Mouse (Mus musculus): ENCODE measurements at regions not wholly inside any gene's neighbourhood (a gene's known extent, or its start where the extent isn't known, plus 50 kb on each side); places are given as distances from the start of the nearest gene placed in this dataset.
A peak's percentile ranks its signal among the peaks of the same experiment; 100 is the strongest.
"Not testable (repeated sequence)": the region's sequence is repeated elsewhere in the genome, so short reads cannot be mapped to it uniquely, and the experiment has no call there.

DNA sequence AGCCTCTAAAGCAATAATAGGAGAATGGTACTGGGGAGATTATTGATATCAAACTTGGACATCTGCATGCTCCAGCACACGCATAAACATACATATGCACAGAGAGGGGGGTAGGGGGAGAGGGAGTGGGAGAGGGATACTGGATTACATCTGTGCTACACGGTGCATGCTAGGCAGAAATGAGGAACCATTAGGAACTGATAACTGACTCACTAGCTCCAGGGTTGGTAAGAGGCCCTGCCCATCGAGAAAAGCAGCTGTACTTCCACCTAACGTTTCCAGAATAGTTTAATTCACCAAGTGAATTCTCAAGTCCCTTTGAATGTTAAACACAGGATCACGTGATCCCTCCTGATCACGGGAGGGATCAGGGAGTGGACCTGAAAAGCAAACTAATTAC, 825.1 kb downstream of the Diaph3 start:
- DNase-seq = no peak

DNA sequence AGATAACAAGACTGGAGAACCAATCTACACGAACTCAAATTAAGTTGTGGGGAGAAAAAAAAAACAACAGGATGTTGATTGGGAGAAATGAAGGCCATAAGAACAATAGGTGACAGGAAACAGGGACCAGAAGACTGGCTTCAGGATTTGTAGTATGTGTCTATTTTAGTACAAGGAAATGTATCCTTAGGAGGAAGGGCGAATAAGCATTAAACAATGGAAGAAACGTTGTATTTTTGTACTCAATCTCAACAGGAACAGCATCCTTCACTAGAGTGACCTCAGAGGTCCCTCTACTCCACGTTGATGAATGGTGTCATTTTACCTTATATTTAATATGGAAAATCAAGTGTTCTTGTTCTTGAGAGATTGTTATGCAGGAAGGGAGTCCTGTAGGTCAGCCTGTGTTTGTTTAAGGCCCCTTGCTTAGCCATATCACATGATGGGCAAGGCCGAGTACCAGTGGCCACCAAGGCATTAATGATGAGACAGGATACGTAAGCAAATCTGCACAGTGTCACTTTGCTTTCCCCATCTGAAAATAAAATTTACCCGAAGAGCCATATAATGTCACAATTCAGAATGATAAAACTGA, 832.0 kb downstream of the Diaph3 start:
- DNase-seq = no peak

DNA sequence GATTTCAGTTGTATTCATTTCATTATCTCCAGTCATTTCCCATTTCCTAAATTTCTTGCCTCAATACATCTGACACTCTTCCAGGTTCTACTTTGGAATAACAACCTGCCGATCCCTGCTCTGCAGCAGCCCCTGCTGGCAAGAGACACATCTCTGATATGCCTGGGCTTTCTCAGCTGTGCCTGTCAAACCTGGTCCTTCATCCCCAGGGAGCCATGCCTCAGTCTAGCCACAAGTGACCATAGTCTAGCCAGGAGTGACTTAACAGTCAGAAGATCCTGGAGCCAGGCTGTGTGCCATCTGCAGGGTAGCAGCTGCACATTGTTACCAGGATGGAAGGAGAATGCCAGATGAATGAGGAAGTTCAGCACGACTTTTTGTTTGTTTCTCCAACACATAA, 833.2 kb downstream of the Diaph3 start:
- DNase-seq = peak; percentile 68

DNA sequence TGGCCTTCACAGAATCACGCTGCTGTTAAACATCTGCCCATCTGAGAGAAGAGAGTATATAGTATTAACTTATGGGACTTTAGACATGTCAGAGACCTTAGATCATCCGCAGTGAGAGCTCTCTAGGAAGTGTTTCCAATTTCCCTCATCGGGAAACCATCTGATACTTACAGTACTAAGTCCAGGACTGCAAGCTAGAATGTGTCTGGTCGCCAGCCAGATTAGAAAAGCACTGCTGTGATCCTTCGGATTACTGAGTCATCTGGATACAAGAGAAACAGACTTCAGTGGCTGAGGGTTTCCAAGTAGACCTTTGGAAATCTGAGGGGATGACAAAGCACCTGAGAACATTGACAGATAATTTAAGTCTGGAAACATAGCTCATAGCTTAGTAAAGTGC, 839.4 kb downstream of the Diaph3 start:
- no peak for DNase-seq

DNA sequence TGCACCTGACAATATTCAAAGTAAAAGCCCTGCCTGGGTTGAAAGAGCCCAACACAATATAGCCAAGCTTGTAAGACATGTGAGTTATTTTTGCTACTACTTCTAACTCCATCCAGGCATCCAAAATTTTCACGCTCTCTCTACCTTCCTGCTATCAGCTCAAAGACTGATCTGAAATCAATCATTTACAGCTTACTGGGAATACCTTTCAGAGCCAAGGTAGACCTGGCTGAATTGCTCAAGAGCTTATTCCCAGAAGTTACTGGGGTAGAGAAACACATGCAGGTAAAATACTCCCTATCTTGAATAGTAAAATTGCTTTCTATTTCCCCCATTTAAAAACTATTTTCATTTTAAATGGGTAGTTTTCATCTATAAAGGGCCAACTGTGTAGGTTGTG, 840.2 kb downstream of the Diaph3 start:
- DNase-seq = no peak

DNA sequence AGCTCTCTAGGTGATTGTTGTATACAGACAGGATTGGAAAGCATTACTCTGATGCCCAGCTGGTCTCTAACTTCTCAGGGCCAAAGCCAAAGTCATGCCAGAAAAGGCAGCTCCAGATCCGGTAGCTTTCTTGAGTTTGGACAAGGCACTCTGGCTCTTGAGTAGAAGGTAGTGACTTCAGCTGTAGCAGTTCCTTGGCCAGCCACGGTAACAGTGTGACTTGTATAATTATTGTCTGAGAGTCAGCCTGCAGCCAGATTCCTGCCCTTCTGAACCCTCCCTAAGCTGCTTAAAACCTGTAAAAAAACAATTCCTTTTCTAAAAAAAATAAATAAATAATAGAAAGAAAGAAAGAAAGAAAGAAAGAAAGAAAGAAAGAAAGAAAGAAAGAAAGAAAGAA, 843.0 kb downstream of the Diaph3 start:
- DNase-seq = no peak

DNA sequence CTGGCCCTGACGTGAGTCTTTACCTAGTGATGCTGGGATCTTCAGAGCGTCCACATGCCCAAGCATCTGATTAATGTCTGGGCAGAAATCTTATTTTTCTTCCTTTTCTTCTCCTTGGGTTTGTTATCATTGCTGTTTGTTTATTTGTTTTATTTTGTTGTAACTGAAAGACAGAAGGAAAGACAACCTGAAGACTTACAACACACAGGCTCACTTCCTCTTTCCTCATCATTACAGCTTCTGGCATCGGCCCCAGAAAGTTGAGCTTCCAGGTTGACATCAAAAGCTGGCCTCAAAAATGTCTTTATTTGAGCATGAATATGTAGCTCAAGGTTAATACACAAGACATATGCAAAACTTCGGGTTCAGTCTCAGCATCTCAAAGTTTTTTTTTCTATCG, 846.4 kb downstream of the Diaph3 start:
- DNase-seq = not testable (repeated sequence)

DNA sequence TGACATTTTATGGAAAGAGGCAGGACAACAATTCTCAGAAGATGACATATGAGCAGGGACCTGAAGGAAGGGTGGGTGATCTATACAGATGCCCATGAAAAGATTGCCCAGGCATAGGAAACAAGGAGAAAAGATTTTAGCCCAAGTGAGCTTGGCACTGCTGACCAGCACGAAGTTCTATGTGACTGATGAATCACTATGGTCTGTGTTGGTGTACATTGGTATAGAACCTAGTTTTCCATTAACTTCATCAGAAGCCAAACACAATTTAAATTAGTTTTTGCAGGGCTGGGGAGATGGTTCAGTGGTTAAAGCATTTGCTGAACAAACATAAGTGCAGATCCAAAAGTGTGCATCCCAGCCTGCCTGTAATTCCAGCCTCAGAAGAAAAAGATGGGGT, 847.2 kb downstream of the Diaph3 start:
- DNase-seq = no peak

DNA sequence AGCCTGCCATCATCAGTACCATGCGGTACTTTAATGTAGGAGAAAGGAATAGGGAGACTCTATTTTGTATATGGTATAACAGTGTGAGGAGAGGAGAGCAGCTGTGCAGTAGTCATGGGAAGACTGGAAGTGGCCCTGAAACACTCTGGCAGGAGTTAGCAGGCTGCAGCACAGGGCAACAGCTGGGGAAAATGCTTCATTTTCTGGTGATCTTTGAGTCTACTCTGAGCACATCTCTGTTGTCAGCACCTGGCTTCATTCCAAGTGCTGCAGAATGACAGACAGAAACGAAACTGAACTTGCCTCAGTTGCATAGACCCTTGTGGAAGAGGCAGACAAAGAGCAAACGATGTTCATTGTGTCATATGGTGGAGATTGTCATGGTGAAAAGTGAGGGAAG, 847.7 kb downstream of the Diaph3 start:
- DNase-seq = no peak

DNA sequence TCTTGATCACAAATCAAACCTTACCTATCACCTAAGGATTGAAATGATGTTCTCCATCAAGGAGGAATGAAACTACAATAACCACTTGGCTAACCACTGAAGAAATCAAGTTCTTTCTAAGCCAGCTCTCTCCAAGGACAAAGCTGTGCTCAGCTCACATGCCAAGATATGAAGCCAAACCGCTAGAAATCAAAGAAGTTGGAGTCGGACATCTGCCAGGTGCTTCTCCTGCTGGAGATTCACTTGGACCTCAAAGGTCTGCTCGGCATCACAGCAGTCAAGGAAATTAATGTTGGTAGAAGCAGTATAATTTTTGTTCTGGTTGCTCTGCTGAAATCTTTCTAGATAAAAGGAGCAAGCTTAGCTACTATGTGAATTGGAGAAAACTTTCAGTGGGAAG, 850.5 kb downstream of the Diaph3 start:
- no peak for DNase-seq

DNA sequence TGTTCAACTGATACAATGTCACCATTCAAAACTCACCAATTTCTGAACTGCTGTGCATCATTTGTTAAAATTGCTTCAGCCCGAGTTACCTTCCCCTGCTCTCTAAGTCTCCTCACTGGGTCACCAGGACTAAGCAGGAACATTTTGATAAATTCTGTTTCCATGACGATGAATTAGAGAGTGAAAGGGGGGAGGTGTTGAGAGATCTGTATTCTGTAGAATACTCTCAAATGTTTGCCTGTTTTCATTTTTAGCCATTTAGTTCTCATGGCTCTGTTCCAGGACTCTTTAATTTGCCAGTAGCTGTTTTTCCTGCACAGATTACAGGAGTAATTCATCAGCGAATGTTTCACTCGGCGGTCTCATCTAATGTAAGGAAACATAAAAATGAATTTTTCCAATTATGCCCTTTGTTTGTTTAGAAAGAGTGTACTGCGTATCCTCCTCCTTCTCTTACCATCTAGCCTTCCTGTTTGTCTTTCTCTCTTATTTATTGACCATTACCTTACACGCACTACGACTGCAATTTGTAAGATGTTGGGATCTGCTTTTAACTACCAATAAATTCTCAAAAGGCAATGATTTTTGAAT, 879.3 kb downstream of the Diaph3 start:
- DNase-seq = no peak

DNA sequence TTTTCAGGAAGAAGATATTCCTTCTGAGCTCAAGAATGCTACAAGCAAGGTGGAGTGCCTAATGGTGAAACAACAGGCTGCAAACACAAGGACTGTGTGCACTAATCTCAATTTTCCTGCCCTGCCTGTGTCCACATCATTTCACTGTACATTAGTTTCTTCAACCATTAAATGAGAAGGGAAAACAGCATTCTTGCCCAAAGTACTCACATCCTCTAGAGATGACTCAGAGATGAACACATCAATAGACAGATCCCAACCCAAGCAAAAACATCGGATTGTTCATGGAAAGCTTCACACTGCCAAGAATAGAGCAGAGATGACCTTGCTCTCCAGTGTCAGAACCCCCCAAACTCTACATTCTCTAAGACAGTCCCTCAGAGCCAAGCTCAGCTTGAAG, 886.8 kb downstream of the Diaph3 start:
- DNase-seq = peak; percentile 9

DNA sequence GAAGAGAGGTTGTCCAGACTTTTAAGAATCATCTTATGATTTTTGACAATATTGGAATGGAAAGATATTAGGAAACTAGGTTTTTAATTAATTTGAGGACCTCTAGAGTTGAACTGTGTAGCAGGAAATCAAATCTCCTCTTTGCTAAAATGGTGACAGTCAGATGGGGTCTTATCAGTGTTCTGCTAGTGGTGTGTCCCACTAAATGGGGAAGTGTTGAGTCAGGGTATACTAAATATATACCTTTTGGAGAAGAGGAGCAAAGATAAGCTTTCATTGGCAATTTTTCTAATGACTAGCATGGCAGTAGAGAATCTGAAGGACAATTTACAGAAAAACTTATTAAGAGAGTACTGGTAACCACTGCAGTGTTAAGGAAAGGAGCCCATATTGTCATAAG, 889.4 kb downstream of the Diaph3 start:
- DNase-seq = no peak

DNA sequence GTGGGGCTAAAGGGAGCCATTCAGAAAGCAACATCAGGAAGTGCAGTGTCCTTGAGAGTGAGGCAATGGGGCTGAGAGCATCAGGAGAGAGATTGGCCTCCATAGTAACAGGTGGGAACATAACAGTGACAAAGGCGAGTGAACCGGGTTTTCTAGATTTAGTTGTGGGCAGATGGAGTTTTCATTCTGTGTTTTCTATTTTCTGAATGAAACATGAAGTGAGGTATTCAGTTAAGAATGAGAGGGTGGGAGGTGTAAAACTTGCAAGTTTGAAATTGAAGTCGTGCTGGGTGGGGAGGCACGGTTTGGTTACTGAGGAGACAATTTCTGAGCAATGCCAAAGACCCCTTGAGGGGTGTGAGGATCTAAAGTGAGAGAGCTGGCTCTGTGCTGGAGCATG, 893.3 kb downstream of the Diaph3 start:
- no peak for DNase-seq

DNA sequence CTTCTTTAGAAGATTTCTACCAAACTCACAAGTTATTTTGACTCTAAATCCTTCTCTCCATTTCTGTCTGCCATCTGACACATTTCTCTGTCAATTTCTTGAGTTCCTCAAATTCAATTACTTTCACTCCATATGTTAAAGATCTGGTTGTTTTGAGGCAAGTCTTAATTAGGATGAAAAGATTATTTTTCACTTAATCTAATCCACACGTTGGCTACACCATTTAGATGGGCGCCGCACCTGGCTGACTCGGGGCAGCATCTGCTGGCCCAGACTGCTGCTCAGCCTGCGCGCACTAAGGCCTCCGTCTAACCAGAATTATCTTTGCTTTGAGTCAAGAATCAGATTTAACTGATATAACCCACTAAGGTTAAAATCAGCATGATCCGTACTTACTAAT, 894.3 kb downstream of the Diaph3 start:
- DNase-seq = no peak

DNA sequence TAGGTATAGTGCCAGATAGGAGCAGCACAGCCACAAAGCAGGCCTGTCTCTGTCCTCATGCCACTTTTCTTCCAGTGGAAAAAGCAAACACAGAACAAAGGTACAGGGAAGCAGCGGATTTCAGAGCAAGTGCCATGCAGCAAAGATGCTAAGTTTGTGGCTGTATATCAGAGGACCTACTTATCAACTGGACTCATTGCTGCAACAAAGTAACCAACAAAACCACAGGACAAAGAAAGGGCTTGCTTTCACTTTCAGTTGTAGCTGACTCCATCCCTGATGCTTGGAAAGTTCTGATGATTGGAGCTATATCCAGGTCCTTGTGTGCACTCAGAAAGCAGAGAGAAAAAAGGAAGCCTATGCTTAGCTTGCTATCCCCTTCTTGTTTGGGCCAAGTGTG, 897.4 kb downstream of the Diaph3 start:
- no peak for DNase-seq

DNA sequence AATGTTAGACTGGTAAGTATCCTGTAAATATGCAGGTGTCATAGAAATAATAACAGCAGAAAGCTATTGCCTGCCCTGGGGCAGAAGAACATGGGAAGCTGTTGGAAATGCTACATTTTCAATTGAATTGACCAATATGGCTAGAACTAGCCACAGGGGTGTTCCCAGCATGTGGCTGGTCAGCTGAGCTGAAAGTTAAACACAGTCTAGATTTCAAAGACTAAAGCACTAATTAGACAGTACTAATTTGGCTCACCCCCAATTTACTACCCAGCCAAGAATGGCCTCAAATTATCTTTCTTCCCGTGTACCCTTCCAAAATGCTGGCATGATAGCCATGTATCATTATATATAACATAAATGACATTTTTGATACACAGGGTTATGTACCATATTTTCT, 898.2 kb downstream of the Diaph3 start:
- DNase-seq = no peak

DNA sequence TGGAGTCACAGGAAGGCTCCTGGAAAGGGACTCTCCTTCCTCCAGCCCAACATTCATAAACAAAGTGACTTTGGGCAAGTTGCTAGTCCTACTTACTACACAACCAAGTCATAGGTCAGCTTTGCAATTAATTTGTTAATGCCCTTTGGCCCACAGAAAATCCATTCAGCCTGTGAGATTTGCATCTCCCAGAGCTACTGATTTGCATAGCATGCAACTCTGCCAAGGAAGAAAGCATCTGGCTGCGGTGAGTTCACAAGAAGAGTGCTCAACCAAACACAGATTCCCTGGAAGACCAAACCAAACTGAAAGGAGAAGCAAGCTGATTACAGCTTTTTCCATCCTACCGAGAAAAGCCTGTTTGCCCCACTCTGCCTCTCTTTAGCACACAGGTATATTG, 901.9 kb downstream of the Diaph3 start:
- no peak for DNase-seq

DNA sequence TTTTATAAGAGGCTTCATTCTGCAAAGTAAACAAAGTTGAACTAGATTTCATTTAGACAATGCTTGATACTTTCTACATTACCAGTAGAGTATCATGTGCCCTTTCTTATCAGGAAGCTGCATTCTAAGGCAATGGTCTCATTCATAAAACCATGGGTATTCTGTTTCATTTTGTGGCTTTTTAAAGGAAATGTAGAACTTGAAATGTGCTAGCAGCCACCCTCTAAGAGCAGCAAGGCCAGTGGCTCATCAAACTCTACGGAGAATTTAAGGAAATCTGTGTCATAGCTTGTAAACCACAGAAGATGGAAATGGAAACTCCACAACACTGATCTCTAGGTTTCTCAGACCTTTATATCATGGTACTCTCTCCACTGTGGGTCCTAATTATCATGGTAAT, 907.7 kb downstream of the Diaph3 start:
- no peak for DNase-seq

DNA sequence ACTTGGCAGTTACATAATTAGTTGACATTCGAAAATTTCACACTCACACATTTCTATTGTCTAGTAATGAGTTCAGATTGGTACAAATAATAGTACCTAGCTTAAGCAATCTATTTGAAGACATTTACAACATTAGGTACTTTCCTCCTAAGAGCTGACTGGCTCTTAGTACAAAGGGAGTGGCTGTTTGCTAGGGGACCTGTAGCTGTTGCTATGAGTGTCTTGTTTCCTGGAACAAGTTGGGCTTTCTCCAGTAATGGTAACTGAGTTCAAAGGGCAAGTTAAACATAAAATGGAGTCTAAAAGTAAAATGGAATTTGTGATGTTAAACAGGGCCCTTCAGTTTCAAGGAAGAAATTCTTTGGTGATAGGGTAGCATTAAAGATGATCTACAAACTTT, 910.4 kb downstream of the Diaph3 start:
- no peak for DNase-seq

DNA sequence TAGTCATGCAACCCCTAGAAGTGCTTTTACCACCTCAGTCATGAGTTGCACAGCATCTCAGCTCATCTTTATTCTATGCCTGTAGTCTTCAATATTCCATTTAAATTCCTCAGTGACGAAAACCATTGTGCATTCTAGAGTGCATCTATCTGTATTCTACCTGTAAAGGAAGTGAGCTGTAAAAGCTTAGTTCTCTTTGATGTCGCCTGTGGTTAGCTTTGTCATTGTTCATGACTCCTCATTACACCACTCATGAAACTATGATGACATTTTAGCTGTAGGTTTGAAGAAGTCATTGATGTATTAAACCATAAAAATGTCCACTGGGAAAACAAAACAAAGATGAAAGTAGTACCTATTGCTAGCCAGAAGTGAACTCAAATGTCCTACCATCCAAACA, 911.3 kb downstream of the Diaph3 start:
- DNase-seq = no peak

DNA sequence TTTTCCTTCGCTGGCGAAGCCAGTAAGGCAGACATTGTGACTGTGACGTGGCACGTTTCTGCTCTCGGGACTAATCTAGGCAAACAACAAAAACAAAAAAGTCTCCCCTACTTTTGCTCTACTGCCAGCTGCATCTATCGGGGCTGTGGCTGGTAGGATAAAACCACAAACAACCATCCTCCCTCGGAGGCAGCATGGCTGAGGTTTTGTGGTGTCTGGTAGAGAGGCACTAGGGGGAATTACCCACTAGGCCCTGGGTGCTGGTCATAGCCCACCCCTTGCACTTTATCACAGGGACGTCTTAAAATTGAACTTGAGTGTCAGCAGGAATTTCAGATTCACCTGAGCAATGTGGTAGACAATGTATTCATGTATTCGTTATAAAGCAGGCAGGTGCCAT, 925.3 kb downstream of the Diaph3 start:
- DNase-seq = no peak

DNA sequence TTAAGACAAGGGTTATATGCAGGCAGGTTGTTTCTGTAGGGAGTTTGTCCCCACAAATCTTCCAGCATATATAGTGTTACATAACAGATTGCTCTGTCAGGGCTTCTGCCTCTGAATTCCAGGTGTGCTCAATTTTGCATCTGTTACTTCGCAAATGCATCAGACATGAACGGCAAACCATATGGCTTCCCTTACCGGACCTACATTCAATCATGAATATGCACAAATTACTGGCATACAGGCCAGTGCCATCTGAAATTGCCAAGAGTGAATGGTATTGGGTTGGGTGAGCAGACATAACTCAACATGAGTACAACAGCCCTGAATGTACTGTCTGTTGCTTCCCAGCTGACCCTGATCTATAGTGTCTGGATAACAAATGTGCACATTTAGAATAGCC, 929.4 kb downstream of the Diaph3 start:
- no peak for DNase-seq

DNA sequence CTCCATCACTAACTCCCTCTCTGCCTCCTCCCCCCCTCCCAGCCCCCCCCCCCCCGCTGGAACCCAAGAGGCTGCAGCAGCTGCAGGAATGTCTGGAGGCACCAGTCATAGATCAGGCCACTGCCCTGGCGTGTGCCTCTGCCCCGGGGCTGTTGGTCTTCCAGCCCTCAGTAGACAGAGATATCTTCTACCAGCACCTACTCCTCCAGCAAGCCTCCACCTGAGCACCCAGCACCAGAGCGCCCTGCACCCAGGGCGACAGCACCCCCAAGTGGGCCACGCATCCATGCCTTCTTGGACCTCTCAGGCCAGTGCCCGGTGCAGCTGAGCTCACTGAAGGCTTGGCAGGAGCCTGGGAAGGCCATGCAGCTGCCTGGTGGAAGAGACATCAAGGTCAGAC, 936.5 kb downstream of the Diaph3 start:
- peak; percentile 6 for DNase-seq

DNA sequence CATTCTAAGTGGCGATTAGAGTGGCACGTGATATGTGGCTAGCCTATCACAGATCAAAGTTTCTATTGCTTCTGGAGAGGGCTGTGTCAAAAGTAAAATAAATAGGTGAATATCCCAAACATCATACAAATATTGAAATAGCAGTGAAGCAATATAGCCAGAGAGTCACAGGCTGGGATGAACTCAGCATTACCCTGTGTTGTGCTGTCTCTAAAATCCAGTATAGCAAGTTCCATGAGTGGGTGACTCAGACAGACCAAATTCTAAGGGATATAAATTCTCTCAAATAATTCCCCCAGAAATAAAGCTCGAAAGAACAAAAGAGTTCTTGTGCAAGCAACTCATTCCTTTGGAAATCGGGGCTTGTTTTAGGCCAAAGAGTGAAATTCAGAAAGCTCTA, 943.2 kb downstream of the Diaph3 start:
- DNase-seq = no peak

Measured in adrenal gland, adult 2 months (tissue).